Mouse (Mus musculus): ENCODE results near the gene Tmem230.
A peak's percentile ranks its signal among the peaks of the same experiment; 100 is the strongest.
"Not testable (repeated sequence)": the region's sequence is repeated elsewhere in the genome, so short reads cannot be mapped to it uniquely, and the experiment has no call there.

- peak; percentile 49; the same call in 1 of the 2 replicates for TF ChIP-seq CTCF (IDR thresholded peaks at IDR 0.05; ENCODE audit: extremely low read depth, insufficient read length, insufficient replicate concordance, low read depth, low read length)
- not testable (repeated sequence) for TF ChIP-seq POLR2A (IDR thresholded peaks at IDR 0.05; ENCODE audit: low read depth, low read length)
Observed at GRCm38 (mm10) chr2:132240457-132240856, 7.2 kb downstream of the Tmem230 start.

Measured in small intestine, adult 2 months (tissue).